Mouse (Mus musculus): ENCODE results near the gene Nxn. TPM values are rescaled to one million over a fixed set of nuclear protein-coding genes. Genes with fewer than 3 reads are reported as not detected.

Gene Nxn
- polyA plus RNA-seq, 1 experiment from 2014 or later, result 36.4 TPM

DNA sequence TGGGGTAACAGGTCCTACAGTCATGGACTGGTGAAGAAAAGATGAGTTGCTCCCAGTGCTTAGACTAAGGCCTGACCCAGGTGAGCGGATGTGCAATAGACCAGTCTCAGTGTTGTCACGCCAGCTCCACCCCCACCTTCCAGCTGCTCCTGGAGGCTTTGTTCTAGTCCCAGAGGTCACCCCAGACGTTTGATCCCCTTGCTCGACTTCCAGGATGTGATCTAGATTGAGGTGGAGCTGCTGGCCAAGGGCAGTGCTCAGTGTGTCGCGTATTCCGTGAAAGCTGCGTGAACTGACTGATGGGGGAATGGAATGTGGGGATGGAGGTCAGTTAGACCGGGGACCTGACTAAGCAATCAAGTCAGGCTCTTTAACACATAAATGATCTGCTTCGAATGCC, 111.6 kb downstream of the Nxn start:
- Histone ChIP-seq H3K27me3 (no peaks in the 10 kb centered on the region), H3K9me3 (no peaks in the 10 kb centered on the region), H3K27ac (replicated peaks) (0 out of 2 replicates have a peak overlapping the region, but pooled peaks have one; percentile 20), H3K36me3 (no peaks in the 10 kb centered on the region), H3K9ac (no peak overlapping the region), H3K4me3 (no peak overlapping the region), H3K4me1 (replicated peaks) (peaks cover 76% of the 10 kb centered on the region), H3K4me2 (no peak overlapping the region)
- no peak for ATAC-seq (ENCODE audit: low read depth)
- WGBS, result 39% methylated on average over 10 of the region's 10 CpGs

DNA sequence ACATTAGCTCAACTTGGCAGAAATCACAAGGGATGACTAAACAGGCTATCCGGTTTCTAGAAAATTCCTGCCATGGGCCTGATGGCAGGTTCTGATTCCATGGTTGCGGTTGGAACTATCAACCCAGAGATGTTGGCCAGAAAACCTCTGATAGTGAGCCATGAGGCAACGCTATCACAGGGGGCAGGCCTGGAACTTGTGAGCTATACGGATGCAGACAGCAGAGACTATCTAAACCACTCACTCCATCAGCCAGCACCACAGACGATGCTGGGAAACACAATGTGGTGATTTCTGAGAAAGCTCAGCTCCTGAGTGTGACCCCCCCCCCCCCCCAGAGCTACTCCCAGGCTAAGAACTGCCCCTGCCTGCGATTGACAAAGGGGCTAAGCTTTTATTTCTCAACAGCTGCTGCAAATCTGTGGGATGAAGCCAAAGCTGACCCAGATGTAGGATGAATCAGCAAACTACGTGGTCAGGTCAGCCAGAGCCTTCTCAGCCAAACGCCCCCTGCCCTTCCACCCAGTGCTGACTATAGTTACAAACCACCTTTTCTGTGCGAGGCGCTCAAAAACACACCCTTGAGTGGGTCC, 112.3 kb downstream of the Nxn start:
- H3K4me1 ChIP-seq (replicated peaks), result peaks cover 70% of the 10 kb centered on the region
- H3K27ac ChIP-seq (replicated peaks), result 0 out of 2 replicates have a peak overlapping the region, but pooled peaks have one; percentile 20
- no peaks in the 10 kb centered on the region for H3K27me3 ChIP-seq
- ATAC-seq (ENCODE audit: low read depth), result no peak
- H3K9ac ChIP-seq, result no peak overlapping the region
- no peak overlapping the region for H3K4me3 ChIP-seq
- no peaks in the 10 kb centered on the region for H3K36me3 ChIP-seq
- no peak overlapping the region for H3K4me2 ChIP-seq
- 71% methylated on average over 10 of the region's 10 CpGs for WGBS
- H3K9me3 ChIP-seq, result no peaks in the 10 kb centered on the region

DNA sequence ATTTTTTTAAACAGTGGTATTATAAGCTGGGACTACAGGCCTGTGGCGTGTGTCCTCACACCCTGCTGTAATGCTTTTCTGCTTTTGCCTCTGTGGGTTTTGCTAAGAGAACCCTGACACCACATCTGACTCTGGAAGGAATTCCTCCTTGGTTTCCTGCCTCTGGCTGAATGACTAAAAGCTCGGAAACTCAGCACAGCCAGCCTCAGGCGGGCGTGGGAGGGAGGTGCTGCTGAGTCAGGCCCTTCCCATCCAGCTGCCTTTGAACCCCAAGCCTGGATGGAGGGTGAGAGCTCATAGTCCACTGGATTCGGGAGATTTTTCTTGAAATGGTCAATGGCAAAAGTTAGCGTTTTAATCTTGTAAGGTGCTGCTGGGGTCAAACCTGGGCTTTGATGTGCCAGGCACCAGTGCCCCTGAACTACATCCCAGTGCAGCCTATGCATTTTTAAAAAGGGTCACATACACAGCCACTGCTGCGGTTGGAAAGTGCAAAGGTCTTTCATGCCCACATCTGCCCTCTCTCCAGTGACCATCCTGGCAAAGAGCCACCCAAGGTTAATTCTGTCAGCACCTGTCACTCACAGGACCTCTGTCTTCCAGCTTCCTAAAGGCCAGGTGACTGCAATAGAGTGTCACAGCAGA, 113.4 kb downstream of the Nxn start:
- 60% methylated on average over 7 of the region's 7 CpGs for WGBS
- Histone ChIP-seq H3K27ac (replicated peaks) (no peak overlapping the region), H3K4me2 (no peak overlapping the region), H3K9me3 (no peaks in the 10 kb centered on the region), H3K9ac (0 out of 2 replicates have a peak overlapping the region, but pooled peaks have one; percentile 8), H3K4me1 (replicated peaks) (peaks cover 61% of the 10 kb centered on the region), H3K27me3 (no peaks in the 10 kb centered on the region), H3K36me3 (no peaks in the 10 kb centered on the region), H3K4me3 (no peak overlapping the region)
- no peak for ATAC-seq (ENCODE audit: low read depth)

DNA sequence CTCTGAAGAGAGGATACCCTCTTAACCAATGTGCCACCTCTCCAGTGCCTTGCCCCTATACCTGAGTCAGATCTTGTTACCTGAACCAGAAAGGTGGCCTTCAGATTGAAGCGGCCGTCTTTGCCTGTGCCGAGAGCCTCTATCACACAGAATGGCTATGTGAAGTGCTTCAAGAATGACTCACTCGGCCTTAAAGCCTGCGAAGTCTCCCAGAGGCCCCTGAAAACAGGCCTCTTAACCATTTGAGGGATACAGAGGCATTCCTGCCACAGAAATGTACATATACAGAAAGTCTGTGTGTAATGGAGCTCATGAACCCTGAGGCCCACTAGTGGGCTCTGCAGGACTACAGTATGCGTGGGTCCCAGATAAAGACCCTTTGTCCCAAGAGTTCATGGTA, 115.1 kb downstream of the Nxn start:
- Histone ChIP-seq H3K27me3 (no peaks in the 10 kb centered on the region), H3K4me2 (no peak overlapping the region), H3K36me3 (no peaks in the 10 kb centered on the region), H3K27ac (replicated peaks) (no peak overlapping the region), H3K9ac (no peak overlapping the region), H3K9me3 (no peaks in the 10 kb centered on the region), H3K4me1 (replicated peaks) (peaks cover 58% of the 10 kb centered on the region), H3K4me3 (no peak overlapping the region)
- ATAC-seq (ENCODE audit: low read depth), result no peak
- 98% methylated on average over 6 of the region's 6 CpGs for WGBS

DNA sequence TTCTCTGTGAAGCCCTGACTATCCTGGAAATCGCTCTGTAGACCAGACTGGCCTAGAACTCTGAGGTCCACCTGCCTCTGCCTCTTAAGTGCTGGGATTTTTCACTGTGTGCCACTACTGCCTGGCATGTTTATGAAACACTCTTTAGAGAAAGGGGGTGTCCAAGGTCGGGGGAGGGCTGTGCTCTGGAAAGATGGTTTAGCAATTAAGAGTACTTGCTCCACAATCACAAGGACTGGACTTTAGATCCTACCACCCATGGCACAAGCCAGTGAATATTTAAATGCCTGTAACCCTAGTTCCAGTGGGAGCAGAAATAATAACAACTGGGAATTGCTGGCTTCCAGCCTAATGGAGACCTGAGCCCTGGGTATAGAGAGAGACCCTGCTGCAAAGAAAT, 119.0 kb downstream of the Nxn start:
- no peaks in the 10 kb centered on the region for H3K9me3 ChIP-seq
- no peak for ATAC-seq (ENCODE audit: low read depth)
- peaks cover 33% of the 10 kb centered on the region for H3K4me1 ChIP-seq (replicated peaks)
- H3K27ac ChIP-seq (replicated peaks), result peak overlapping the region; percentile 54; the same call in 1 of the 2 replicates
- H3K36me3 ChIP-seq, result no peaks in the 10 kb centered on the region; the same call in 1 of the 2 replicates
- no peak overlapping the region for H3K9ac ChIP-seq
- no peaks in the 10 kb centered on the region for H3K27me3 ChIP-seq
- 72% methylated on average over 2 of the region's 2 CpGs for WGBS
- no peak overlapping the region for H3K4me2 ChIP-seq
- no peak overlapping the region for H3K4me3 ChIP-seq

DNA sequence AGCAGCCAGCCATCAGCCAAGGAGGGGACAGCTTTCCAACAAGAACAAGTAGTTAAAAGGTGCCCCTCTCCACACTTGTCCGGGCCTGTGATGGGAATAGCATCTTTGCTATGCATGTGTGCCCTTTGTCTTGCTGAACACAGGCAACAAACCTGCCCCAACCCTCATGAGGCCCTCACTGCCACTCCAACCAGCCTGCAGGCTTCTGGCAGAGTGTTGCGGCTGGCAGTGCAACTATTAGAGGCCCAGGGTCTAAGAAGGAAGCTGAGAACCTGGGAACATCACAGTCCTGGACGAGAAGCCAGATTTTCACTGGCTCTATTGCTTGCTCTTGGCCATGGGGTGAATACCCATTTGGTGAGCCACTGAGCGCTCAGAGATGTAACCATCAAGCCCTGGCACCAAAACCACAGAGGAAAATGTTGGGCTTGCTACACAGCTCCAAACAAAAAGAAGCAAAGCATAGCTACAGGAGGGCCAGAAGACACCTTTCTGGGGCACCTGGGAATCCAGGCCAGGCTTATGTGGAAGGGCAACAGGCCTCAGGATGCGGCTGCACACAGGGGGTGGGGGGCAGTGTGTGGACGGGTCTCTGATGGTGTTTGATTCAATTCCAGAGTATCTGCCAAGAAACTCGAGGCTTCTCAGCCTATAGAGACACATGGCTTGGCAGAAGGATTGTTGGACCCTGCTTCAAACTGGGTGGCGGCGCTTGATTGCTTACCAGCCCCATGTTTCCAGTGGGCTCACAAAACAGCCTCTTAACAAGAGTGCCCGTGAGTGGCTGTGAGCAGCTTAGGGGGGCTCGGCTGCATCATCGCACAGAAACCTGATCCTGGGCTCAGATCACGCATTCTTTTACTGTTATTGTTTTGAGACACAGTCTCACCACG, 119.7 kb downstream of the Nxn start:
- H3K9ac ChIP-seq, result peak overlapping the region; percentile 22; the same call in 1 of the 2 replicates
- H3K27me3 ChIP-seq, result no peaks in the 10 kb centered on the region
- no peak overlapping the region for H3K4me3 ChIP-seq
- no peak for ATAC-seq (ENCODE audit: low read depth)
- H3K27ac ChIP-seq (replicated peaks), result peak overlapping the region; percentile 54
- H3K4me1 ChIP-seq (replicated peaks), result peaks cover 28% of the 10 kb centered on the region
- WGBS, result 60% methylated on average over 14 of the region's 14 CpGs
- no peaks in the 10 kb centered on the region for H3K9me3 ChIP-seq
- H3K4me2 ChIP-seq, result no peak overlapping the region
- peaks cover 2% of the 10 kb centered on the region; the same call in 1 of the 2 replicates for H3K36me3 ChIP-seq

DNA sequence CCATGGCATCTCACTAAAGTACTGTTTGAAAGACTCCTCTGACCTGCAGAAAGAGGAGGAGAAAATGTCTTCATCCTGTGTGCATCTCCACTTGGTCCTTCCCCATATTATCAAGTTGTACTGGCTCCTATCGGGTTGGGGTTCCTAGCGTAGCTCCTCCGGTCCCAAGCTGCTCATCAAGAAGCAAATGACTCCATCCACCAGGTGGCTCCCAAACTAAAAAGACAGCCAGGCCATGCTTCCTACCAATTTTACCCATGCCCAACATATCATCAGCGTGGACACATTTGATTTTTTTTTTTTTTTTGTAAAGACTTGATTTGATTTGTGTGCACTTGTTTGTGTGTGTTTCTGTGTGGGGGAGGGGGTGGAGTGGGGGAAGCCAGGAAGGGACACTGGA, 126.5 kb downstream of the Nxn start:
- 80% methylated on average over 4 of the region's 4 CpGs for WGBS
- H3K36me3 ChIP-seq, result peaks cover 24% of the 10 kb centered on the region
- no peak overlapping the region for H3K9ac ChIP-seq
- H3K27me3 ChIP-seq, result no peaks in the 10 kb centered on the region
- ATAC-seq (ENCODE audit: low read depth), result no peak
- H3K4me1 ChIP-seq (replicated peaks), result peaks cover 16% of the 10 kb centered on the region
- no peak overlapping the region for H3K27ac ChIP-seq (replicated peaks)
- no peak overlapping the region for H3K4me2 ChIP-seq
- H3K9me3 ChIP-seq, result no peaks in the 10 kb centered on the region
- no peak overlapping the region for H3K4me3 ChIP-seq

DNA sequence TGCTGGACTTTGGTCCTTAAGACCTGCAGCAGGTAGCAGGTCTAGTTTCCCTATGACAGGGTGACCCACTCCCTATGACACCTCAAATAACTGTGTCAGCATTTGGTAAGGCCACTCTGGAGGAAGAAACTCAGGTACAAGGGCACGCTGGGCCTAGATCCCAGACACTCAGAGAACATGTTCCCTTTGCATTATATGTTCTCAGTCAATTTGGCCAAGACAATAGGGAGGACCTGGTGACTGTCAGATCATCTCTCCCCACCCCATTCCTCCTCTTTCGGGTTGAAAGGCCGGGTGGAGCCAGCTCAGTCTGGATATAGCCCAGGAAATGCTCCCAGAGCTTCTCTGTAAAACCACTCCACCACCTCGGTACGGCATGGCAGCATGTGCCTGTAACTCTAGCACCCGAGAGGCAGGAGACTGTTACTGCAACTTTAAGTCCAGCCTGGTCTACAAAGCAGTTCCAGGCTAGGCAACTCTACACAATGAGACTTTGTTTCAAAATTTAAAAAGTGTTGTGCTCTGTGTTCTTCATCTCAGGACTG, 130.3 kb downstream of the Nxn start:
- Histone ChIP-seq H3K27me3 (no peaks in the 10 kb centered on the region), H3K36me3 (peaks cover 17% of the 10 kb centered on the region), H3K4me1 (replicated peaks) (peaks cover 39% of the 10 kb centered on the region), H3K9ac (peak overlapping the region; percentile 22; the same call in 1 of the 2 replicates), H3K4me3 (no peak overlapping the region), H3K9me3 (no peaks in the 10 kb centered on the region), H3K27ac (replicated peaks) (peak overlapping the region; percentile 85), H3K4me2 (no peak overlapping the region)
- WGBS, result 59% methylated on average over 6 of the region's 6 CpGs
- no peak for ATAC-seq (ENCODE audit: low read depth)

DNA sequence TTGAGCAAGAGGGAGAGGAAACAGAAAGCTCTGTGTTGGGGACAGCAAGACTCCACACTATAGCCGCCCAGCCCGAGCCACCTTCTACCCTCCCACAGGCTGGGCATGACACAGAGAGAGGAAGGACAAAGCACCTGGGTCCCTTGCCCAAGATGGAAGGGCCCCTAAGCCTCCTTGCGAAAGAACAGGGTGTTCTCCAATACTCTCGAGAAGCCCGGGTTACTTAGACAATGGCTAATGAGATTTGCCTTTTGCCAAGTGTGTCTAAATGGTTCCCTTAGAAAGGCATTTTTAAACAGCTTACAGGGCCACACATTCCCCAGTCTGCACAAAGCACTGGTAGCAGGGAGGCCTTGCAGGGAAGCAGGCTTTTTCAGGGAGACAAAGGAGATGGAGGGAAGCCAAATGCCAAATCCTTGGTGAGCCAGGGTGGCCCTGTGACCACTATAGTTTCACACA, 130.9 kb downstream of the Nxn start:
- peak overlapping the region; percentile 22; the same call in 1 of the 2 replicates for H3K9ac ChIP-seq
- peak; percentile 73 for ATAC-seq (ENCODE audit: low read depth)
- H3K27me3 ChIP-seq, result no peaks in the 10 kb centered on the region
- H3K27ac ChIP-seq (replicated peaks), result peak overlapping the region; percentile 85
- H3K36me3 ChIP-seq, result peaks cover 17% of the 10 kb centered on the region
- no peak overlapping the region for H3K4me3 ChIP-seq
- peaks cover 44% of the 10 kb centered on the region for H3K4me1 ChIP-seq (replicated peaks)
- no peaks in the 10 kb centered on the region for H3K9me3 ChIP-seq
- 24% methylated on average over 5 of the region's 5 CpGs for WGBS
- no peak overlapping the region for H3K4me2 ChIP-seq

DNA sequence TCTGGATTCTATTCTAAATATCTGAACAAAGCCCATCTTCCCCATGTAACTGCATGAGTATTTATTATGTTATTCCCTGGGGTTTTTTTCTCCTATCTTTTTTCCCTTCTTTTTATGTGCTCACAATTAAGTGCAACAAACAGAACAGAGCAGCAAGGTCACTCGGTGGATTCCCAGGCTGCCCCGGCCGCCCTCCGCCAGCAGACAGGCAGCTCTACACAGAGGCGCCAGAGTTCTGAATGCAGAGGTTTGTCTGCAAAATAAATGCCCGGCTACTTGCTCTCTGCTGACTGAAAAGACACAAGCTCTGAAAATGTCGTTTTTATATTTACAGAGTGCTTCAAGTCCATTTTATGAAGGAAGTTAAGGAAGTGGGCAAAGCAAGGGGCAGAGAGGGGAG, 131.4 kb downstream of the Nxn start:
- H3K27me3 ChIP-seq, result no peaks in the 10 kb centered on the region
- peak overlapping the region; percentile 85 for H3K27ac ChIP-seq (replicated peaks)
- peaks cover 49% of the 10 kb centered on the region for H3K4me1 ChIP-seq (replicated peaks)
- H3K36me3 ChIP-seq, result peaks cover 17% of the 10 kb centered on the region
- peak overlapping the region; percentile 22; the same call in 1 of the 2 replicates for H3K9ac ChIP-seq
- 13% methylated on average over 7 of the region's 7 CpGs for WGBS
- H3K4me3 ChIP-seq, result no peak overlapping the region
- no peak overlapping the region for H3K4me2 ChIP-seq
- H3K9me3 ChIP-seq, result no peaks in the 10 kb centered on the region
- ATAC-seq (ENCODE audit: low read depth), result 0 out of 2 replicates have a peak, but pooled peaks have one; percentile 16

DNA sequence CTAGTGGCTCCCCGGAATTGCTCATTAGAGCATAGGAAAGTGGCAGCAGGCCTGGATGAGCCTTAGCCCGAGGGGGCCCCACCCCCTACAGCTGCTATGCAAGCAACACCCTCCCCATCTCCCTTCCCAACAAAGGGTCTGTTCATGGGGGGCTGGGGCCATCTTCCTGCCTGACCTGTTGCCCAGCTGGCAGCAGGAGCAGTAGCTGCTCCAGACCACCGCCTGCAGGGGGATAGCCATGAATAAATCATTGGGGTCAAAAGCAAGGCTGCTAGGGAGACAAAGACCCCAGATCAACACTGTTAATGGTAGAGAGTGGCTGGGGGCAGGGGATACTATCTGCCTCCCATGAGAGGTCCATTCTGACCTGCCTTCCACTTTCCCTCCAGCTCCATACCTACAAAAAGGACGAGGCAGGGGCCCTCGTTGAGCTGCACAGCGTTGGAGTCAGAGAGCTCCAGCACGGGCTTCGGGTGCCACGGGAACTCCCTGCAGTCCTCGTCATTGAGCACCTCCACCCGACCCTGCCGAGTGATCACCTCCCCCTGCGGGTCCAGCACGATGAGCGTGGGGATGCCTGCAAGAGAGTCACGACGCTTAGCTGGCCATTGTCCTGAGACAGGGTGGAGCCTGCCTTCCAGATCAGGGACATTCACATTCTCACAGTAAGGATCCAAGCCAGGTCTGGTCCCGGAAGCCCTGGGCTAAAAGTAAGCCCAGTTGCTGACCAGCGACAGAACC, 136.2 kb downstream of the Nxn start:
- H3K27ac ChIP-seq (replicated peaks), result peak overlapping the region; percentile 64
- 7% methylated on average over 19 of the region's 19 CpGs for WGBS

More for the DNA sequence above, 136.2 kb downstream of the Nxn start:
- Histone ChIP-seq H3K9me3 (no peaks in the 10 kb centered on the region), H3K9ac (peak overlapping the region; percentile 57), H3K4me3 (no peak overlapping the region), H3K27me3 (no peaks in the 10 kb centered on the region), H3K36me3 (peaks cover 8% of the 10 kb centered on the region), H3K4me2 (peak overlapping the region; percentile 31), H3K4me1 (replicated peaks) (peaks cover 68% of the 10 kb centered on the region)
- ATAC-seq (ENCODE audit: low read depth), result peak; percentile 34; the same call in 1 of the 2 replicates
